Mouse (Mus musculus): ENCODE results near the gene Efnb2. TPM values are rescaled to one million over a fixed set of nuclear protein-coding genes. Genes with fewer than 3 reads are reported as not detected.

The Efnb2 gene
- polyA plus RNA-seq (2015; fragmentation: Nextera tagmentation; extraction: Ambion mirVana), result 0.68 and 0.85 TPM in 2 replicates

- Histone ChIP-seq H3K4me1 (replicated peaks) (peaks cover 29% of the 10 kb centered on the region), H3K9ac (peak within 1 kb of the TSS; percentile 25; the same call in 1 of the 2 replicates), H3K9me3 (replicated peaks) (no peaks in the 10 kb centered on the region), H3K27ac (replicated peaks) (0 out of 2 replicates have a peak within 1 kb of the TSS, but pooled peaks have one; percentile 14), H3K36me3 (replicated peaks) (peaks cover 16% of the 10 kb centered on the region), H3K4me2 (peak within 1 kb of the TSS; percentile 80), H3K4me3 (replicated peaks) (peak within 1 kb of the TSS; percentile 64), H3K27me3 (peaks cover 54% of the 10 kb centered on the region)
- WGBS (ENCODE audit: insufficient replicate concordance), result 0% methylated on average over 70 of the region's 70 CpGs
- ATAC-seq (ENCODE audit: insufficient read depth), result peak; percentile 90
These were observed at the start of gene Efnb2 for GRCm38 (mm10) chr8:8661103-8661758. Efnb2 (minus strand) TSS chr8:8661242.

DNA sequence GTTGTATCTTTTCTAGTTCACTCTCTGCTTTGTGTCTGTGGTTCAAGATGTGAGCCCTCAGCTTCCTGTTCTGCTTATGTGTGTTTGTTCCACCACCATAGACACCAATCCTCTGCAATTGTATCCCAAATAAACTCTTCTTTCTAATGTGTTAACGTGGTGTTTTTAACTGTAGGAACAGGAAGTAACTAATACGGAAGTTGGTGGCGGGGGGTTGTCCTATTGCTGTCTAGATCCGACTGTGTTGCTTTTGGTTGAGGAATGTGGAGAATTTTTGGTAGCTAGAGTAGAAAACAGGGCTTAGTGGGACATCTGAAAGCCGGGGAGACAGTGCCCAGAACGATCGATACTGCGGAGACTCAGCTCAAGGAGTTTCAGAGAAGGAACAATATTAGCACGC, 43.8 kb upstream of the Efnb2 start:
- WGBS (ENCODE audit: insufficient replicate concordance), result 48% methylated on average over 9 of the region's 9 CpGs
- Histone ChIP-seq H3K27ac (replicated peaks) (no peak overlapping the region), H3K4me2 (no peak overlapping the region), H3K9me3 (replicated peaks) (no peaks in the 10 kb centered on the region), H3K4me3 (replicated peaks) (no peak overlapping the region), H3K9ac (no peak overlapping the region), H3K36me3 (replicated peaks) (no peaks in the 10 kb centered on the region), H3K27me3 (no peaks in the 10 kb centered on the region), H3K4me1 (replicated peaks) (no peaks in the 10 kb centered on the region)
- ATAC-seq (ENCODE audit: insufficient read depth), result no peak

DNA sequence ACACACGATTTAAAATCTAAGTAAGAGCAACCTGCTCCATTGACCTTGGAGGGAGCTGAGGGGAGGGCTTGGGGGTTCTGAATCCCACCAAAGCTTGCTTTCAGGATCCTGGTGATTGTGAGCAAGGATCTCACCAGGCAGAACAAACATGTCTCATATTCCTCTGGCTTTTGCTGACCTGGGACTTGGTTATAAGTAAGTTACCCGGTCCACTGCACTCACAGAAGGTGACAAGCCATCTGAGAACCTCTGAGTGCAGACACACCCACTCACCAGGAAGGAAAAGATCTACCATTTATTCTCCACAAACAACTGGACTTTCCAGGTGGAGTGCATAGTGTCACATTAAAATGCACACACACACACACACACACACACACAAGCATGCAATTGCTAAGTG, 42.6 kb upstream of the Efnb2 start:
- H3K9me3 ChIP-seq (replicated peaks), result no peaks in the 10 kb centered on the region
- ATAC-seq (ENCODE audit: insufficient read depth), result no peak
- H3K27ac ChIP-seq (replicated peaks), result no peak overlapping the region
- no peak overlapping the region for H3K4me3 ChIP-seq (replicated peaks)
- WGBS (ENCODE audit: insufficient replicate concordance), result 55% methylated on average over 2 of the region's 2 CpGs
- no peak overlapping the region for H3K9ac ChIP-seq
- H3K4me1 ChIP-seq (replicated peaks), result no peaks in the 10 kb centered on the region
- no peaks in the 10 kb centered on the region for H3K27me3 ChIP-seq
- H3K36me3 ChIP-seq (replicated peaks), result no peaks in the 10 kb centered on the region
- H3K4me2 ChIP-seq, result no peak overlapping the region

DNA sequence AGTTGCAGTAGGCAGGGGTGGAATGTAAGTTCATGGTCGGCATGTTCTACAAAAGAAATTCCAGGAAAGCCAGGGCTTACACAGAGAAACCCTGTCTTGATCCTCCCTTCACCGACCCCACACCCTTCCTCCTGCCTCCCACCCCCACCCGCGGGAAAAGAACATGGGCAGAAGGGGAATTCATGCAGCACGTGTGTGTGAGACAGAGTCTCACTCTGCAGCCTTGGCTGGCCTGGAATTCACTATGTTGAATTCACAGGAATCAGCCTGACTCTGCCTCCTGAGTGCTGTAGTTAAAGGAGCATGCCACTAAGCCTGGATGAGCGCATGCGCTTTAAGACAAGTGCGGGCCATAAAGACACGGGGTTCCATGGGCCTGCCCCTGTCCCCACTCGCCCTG, 39.8 kb upstream of the Efnb2 start:
- Histone ChIP-seq H3K4me2 (no peak overlapping the region), H3K9ac (no peak overlapping the region), H3K9me3 (replicated peaks) (no peaks in the 10 kb centered on the region), H3K36me3 (replicated peaks) (no peaks in the 10 kb centered on the region), H3K4me1 (replicated peaks) (no peaks in the 10 kb centered on the region), H3K27me3 (no peaks in the 10 kb centered on the region), H3K27ac (replicated peaks) (no peak overlapping the region), H3K4me3 (replicated peaks) (no peak overlapping the region)
- WGBS (ENCODE audit: insufficient replicate concordance), result 75% methylated on average over 10 of the region's 10 CpGs
- no peak for ATAC-seq (ENCODE audit: insufficient read depth)

DNA sequence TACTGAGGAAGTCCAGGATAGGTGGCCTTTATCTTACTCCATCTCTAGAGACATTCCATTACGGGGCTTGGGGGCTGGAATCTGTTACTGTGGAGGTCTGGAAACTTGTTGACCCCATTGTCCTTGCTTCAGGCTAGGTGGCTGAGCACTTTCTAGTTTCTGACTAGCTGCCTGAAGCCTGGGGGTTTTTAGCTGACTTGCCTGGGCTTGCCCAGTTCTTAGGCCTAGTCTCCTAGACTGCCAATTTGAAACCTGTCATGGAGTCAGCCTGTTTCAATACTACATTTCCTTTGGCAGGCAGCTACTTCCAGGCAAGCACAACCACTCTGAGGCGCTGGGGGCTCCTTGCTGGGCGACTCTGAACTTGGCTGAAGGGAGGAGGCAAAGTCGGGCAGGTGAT, 39.2 kb upstream of the Efnb2 start:
- no peak overlapping the region for H3K4me2 ChIP-seq
- no peak overlapping the region for H3K9ac ChIP-seq
- no peaks in the 10 kb centered on the region for H3K9me3 ChIP-seq (replicated peaks)
- no peaks in the 10 kb centered on the region for H3K36me3 ChIP-seq (replicated peaks)
- WGBS (ENCODE audit: insufficient replicate concordance), result 69% methylated on average over 4 of the region's 4 CpGs
- no peak overlapping the region for H3K27ac ChIP-seq (replicated peaks)
- no peaks in the 10 kb centered on the region for H3K27me3 ChIP-seq
- H3K4me1 ChIP-seq (replicated peaks), result no peaks in the 10 kb centered on the region
- H3K4me3 ChIP-seq (replicated peaks), result no peak overlapping the region
- ATAC-seq (ENCODE audit: insufficient read depth), result no peak

DNA sequence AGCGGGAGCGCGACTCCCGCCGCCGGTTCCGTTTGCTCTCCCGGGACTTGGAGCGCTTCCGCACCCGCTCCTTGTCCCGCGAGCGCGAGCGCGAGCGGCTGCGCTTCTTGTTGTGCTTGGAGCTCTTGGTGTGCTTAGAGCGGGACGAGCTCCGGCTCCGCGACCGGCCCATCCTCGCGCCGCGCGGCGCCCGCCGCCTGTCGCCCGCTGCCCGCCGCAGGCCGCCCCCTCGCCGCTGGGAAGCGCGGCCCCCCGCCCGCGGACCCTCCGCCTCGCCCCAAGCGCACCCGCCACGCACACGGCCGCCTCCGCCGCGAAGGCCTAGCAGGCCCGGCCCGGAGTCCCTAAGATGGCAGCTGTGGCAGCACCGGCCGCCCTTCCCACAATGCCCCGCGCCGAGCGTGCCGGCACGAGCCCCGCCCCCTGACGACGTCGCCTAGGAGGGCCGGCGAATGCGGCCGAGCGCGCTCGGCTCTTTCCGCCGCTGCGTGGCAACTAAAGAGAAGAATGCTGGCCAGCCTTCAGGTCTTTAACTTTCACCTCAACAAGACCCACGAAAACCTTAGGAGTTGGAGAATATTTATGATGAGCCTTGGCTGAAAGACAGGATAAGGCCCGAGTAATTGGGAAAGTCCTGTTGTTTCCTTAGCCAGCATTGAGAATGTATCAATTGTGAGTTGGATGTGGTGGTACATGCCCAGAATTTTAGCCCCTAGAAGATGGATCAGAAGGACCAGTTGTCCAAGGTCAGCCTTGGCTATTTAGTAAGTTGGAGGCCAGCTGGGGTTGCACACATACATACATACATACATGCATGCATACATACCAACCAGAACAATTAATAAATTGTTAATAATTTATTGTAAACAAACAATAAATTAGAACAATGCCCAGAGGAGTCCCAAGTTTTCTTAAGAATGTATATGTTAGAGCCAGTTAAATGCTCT, 29.4 kb upstream of the Efnb2 start, which contains the start of gene Arglu1:
Arglu1 (minus strand) TSS at position 376 of the 947 bp plus-strand sequence.
- no peaks in the 10 kb centered on the region for H3K9me3 ChIP-seq (replicated peaks)
- H3K27me3 ChIP-seq, result no peaks in the 10 kb centered on the region
- H3K4me3 ChIP-seq (replicated peaks), result peak within 1 kb of the TSS; percentile 89
- H3K36me3 ChIP-seq (replicated peaks), result no peaks in the 10 kb centered on the region
- H3K4me1 ChIP-seq (replicated peaks), result peaks cover 42% of the 10 kb centered on the region
- WGBS (ENCODE audit: insufficient replicate concordance), result 0% methylated on average over 80 of the region's 81 CpGs
- peak within 1 kb of the TSS; percentile 98 for H3K9ac ChIP-seq
- peak; percentile 92 for ATAC-seq (ENCODE audit: insufficient read depth)
- H3K27ac ChIP-seq (replicated peaks), result peak within 1 kb of the TSS; percentile 89
- peak within 1 kb of the TSS; percentile 88 for H3K4me2 ChIP-seq

DNA sequence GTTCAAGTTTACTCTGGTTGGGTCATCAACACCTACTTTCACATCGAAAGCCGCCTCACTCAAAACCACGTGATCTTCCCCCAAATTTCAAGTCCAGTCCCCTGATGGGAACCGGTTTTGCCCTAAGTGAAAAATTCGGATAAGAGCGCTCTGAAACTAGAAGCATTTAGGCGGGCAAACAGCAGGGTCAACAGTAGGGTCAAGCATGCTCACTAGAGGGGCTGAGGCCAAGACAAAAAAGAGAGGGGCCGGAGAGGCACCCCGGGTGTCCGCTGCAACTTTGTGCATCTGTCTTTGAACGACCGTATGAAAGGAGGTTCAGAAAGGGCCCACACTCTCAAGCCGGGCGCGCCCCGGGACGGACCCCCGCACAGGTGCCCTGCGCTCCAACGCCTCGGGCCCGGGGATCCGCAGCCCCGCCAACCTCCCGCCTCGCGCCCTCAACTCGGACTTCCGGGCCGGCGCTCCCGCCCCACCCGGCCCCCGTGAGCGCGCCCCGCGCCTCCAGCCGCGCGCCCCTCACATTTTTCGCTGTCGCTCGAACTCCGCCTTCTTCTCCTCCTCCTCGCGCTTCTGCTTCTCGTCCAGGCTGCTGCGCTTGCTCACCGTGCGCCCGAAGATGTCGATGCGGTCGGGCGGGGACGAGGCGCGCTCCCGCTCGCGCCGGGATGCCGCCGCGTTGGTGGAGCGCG, 28.6 kb upstream of the Efnb2 start:
- Histone ChIP-seq H3K4me1 (replicated peaks) (peaks cover 44% of the 10 kb centered on the region), H3K27ac (replicated peaks) (peak overlapping the region; percentile 89), H3K27me3 (no peaks in the 10 kb centered on the region), H3K9ac (peak overlapping the region; percentile 98), H3K4me2 (peak overlapping the region; percentile 88), H3K36me3 (replicated peaks) (no peaks in the 10 kb centered on the region), H3K9me3 (replicated peaks) (no peaks in the 10 kb centered on the region), H3K4me3 (replicated peaks) (peak overlapping the region; percentile 89)
- peak; percentile 74 for ATAC-seq (ENCODE audit: insufficient read depth)
- WGBS (ENCODE audit: insufficient replicate concordance), result under 1% methylated on average over 61 of the region's 68 CpGs

DNA sequence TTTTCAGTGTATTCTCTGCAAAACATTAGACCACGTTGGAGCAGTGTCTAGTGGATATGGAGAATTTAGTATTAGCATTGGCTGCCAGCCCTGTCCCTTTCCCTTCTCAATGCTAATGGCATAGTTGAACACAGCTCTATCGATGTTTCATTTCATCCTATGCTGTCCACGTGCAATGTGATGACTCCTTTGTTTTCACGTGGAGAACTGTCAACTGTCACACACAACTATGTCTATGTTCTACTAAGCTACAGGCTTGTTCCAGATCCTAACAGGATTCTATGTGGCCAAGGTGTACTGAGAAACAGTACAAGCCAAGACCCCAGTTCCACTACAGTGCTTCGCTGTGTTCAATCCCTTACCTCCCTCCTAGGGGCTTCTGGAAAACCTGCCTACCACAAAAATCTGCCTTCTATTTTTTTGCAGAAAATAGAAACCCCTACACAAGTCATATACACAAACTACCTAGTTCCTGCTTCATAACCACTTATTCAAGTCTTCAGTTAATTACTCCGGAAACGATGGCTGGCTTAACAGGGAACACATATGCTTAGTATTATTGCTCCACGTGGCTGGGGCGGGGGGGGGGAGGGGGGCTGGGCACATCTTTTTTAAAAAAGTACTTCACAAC, 27.9 kb upstream of the Efnb2 start:
- peaks cover 44% of the 10 kb centered on the region for H3K4me1 ChIP-seq (replicated peaks)
- H3K9me3 ChIP-seq (replicated peaks), result no peaks in the 10 kb centered on the region
- H3K36me3 ChIP-seq (replicated peaks), result no peaks in the 10 kb centered on the region
- no peak for ATAC-seq (ENCODE audit: insufficient read depth)
- 8% methylated on average over 9 of the region's 9 CpGs for WGBS (ENCODE audit: insufficient replicate concordance)
- peak overlapping the region; percentile 88 for H3K4me2 ChIP-seq
- peak overlapping the region; percentile 89 for H3K4me3 ChIP-seq (replicated peaks)
- no peaks in the 10 kb centered on the region for H3K27me3 ChIP-seq
- no peak overlapping the region; the same call in 1 of the 2 replicates for H3K27ac ChIP-seq (replicated peaks)
- H3K9ac ChIP-seq, result peak overlapping the region; percentile 98

- Histone ChIP-seq H3K27me3 (no peaks in the 10 kb centered on the region), H3K9me3 (replicated peaks) (no peaks in the 10 kb centered on the region), H3K36me3 (replicated peaks) (peaks cover 29% of the 10 kb centered on the region), H3K27ac (replicated peaks) (no peak overlapping the region), H3K9ac (no peak overlapping the region), H3K4me2 (no peak overlapping the region), H3K4me1 (replicated peaks) (peaks cover 41% of the 10 kb centered on the region), H3K4me3 (replicated peaks) (no peak overlapping the region)
- WGBS (ENCODE audit: insufficient replicate concordance), result 39% methylated on average over 2 of the region's 2 CpGs
- no peak for ATAC-seq (ENCODE audit: insufficient read depth)
These were observed 24.5 kb upstream of the Efnb2 start for GRCm38 (mm10) chr8:8685517-8685916.

GRCm38 (mm10) chr8:8682697-8683096, 21.7 kb upstream of the Efnb2 start:
- Histone ChIP-seq H3K27me3 (no peaks in the 10 kb centered on the region), H3K9ac (no peak overlapping the region), H3K4me1 (replicated peaks) (peaks cover 22% of the 10 kb centered on the region), H3K4me2 (no peak overlapping the region), H3K9me3 (replicated peaks) (no peaks in the 10 kb centered on the region), H3K4me3 (replicated peaks) (no peak overlapping the region), H3K27ac (replicated peaks) (no peak overlapping the region), H3K36me3 (replicated peaks) (peaks cover 52% of the 10 kb centered on the region)
- 80% methylated on average over 3 of the region's 3 CpGs for WGBS (ENCODE audit: insufficient replicate concordance)
- ATAC-seq (ENCODE audit: insufficient read depth), result no peak
